Mouse (Mus musculus): ENCODE results near the gene Lyl1. TPM values are rescaled to one million over a fixed set of nuclear protein-coding genes. Genes with fewer than 3 reads are reported as not detected.

Gene Lyl1
- polyA plus RNA-seq, 1 experiment, result 125 TPM

GRCm38 (mm10) chr8:84708071-84708541, 6.8 kb downstream of the Lyl1 start:
- WGBS, result 40% methylated on average over 15 of the region's 15 CpGs
- H3K4me1 ChIP-seq (ENCODE audit: control insufficient read depth, insufficient read depth, low read length), result peaks cover 8% of the 10 kb centered on the region
- H3K4me3 ChIP-seq (replicated peaks; ENCODE audit: control insufficient read depth, low read depth, low read length), result peak overlapping the region; percentile 77
- peak overlapping the region; percentile 95 for H3K27ac ChIP-seq (ENCODE audit: control insufficient read depth, insufficient read depth, low read depth, low read length, poor library complexity)
- TF ChIP-seq POLR2A (IDR thresholded peaks at IDR 0.05; ENCODE audit: borderline replicate concordance, control insufficient read depth, low read depth, low read length), result no peak; the same call in 1 of the 2 replicates
- no peak for TF ChIP-seq CTCF (IDR thresholded peaks at IDR 0.05; ENCODE audit: control insufficient read depth, insufficient read depth, low read length)

GRCm38 (mm10) chr8:84708774-84709475, 7.7 kb downstream of the Lyl1 start:
- WGBS, result 31% methylated on average over 12 of the region's 12 CpGs
- TF ChIP-seq POLR2A (IDR thresholded peaks at IDR 0.05; ENCODE audit: borderline replicate concordance, control insufficient read depth, low read depth, low read length) (no peak), CTCF (IDR thresholded peaks at IDR 0.05; ENCODE audit: control insufficient read depth, insufficient read depth, low read length) (peak; percentile 92)
- Histone ChIP-seq H3K4me3 (replicated peaks; ENCODE audit: control insufficient read depth, low read depth, low read length) (no peak overlapping the region), H3K4me1 (ENCODE audit: control insufficient read depth, insufficient read depth, low read length) (peaks cover 2% of the 10 kb centered on the region), H3K27ac (ENCODE audit: control insufficient read depth, insufficient read depth, low read depth, low read length, poor library complexity) (no peak overlapping the region)

- Histone ChIP-seq H3K4me1 (ENCODE audit: control insufficient read depth, insufficient read depth, low read length) (peaks cover 2% of the 10 kb centered on the region), H3K4me3 (replicated peaks; ENCODE audit: control insufficient read depth, low read depth, low read length) (no peak overlapping the region), H3K27ac (ENCODE audit: control insufficient read depth, insufficient read depth, low read depth, low read length, poor library complexity) (no peak overlapping the region)
- 97% methylated on average over 1 of the region's 1 CpGs for whole genome bisulfite sequencing
- TF ChIP-seq CTCF (IDR thresholded peaks at IDR 0.05; ENCODE audit: control insufficient read depth, insufficient read depth, low read length) (no peak), POLR2A (IDR thresholded peaks at IDR 0.05; ENCODE audit: borderline replicate concordance, control insufficient read depth, low read depth, low read length) (no peak)
These were observed 8.7 kb downstream of the Lyl1 start for GRCm38 (mm10) chr8:84709931-84710330.

- no peak for TF ChIP-seq CTCF (IDR thresholded peaks at IDR 0.05; ENCODE audit: control insufficient read depth, insufficient read depth, low read length)
- TF ChIP-seq POLR2A (IDR thresholded peaks at IDR 0.05; ENCODE audit: borderline replicate concordance, control insufficient read depth, low read depth, low read length), result no peak
- Histone ChIP-seq H3K27ac (ENCODE audit: control insufficient read depth, insufficient read depth, low read depth, low read length, poor library complexity) (no peak overlapping the region), H3K4me1 (ENCODE audit: control insufficient read depth, insufficient read depth, low read length) (peaks cover 2% of the 10 kb centered on the region), H3K4me3 (replicated peaks; ENCODE audit: control insufficient read depth, low read depth, low read length) (no peak overlapping the region)
- 86% methylated on average over 3 of the region's 3 CpGs for WGBS
These were observed 10.1 kb downstream of the Lyl1 start for GRCm38 (mm10) chr8:84711312-84711711.

- 54% methylated on average over 11 of the region's 11 CpGs for WGBS
- H3K27ac ChIP-seq (ENCODE audit: control insufficient read depth, insufficient read depth, low read depth, low read length, poor library complexity), result no peak overlapping the region
These were observed 10.9 kb downstream of the Lyl1 start for GRCm38 (mm10) chr8:84711933-84712758.

GRCm38 (mm10) chr8:84712759-84713120, 11.5 kb downstream of the Lyl1 start:
- peaks cover 2% of the 10 kb centered on the region for H3K4me1 ChIP-seq (ENCODE audit: control insufficient read depth, insufficient read depth, low read length)
- H3K27ac ChIP-seq (ENCODE audit: control insufficient read depth, insufficient read depth, low read depth, low read length, poor library complexity), result no peak overlapping the region
- H3K4me3 ChIP-seq (replicated peaks; ENCODE audit: control insufficient read depth, low read depth, low read length), result no peak overlapping the region
- TF ChIP-seq CTCF (IDR thresholded peaks at IDR 0.05; ENCODE audit: control insufficient read depth, insufficient read depth, low read length) (no peak), POLR2A (IDR thresholded peaks at IDR 0.05; ENCODE audit: borderline replicate concordance, control insufficient read depth, low read depth, low read length) (no peak)
- WGBS, result 40% methylated on average over 3 of the region's 3 CpGs

More at GRCm38 (mm10) chr8:84711933-84712758, 10.9 kb downstream of the Lyl1 start:
- no peak for TF ChIP-seq POLR2A (IDR thresholded peaks at IDR 0.05; ENCODE audit: borderline replicate concordance, control insufficient read depth, low read depth, low read length)
- TF ChIP-seq CTCF (IDR thresholded peaks at IDR 0.05; ENCODE audit: control insufficient read depth, insufficient read depth, low read length), result no peak
- Histone ChIP-seq H3K4me1 (ENCODE audit: control insufficient read depth, insufficient read depth, low read length) (peaks cover 2% of the 10 kb centered on the region), H3K4me3 (replicated peaks; ENCODE audit: control insufficient read depth, low read depth, low read length) (no peak overlapping the region)

- Histone ChIP-seq H3K27ac (ENCODE audit: control insufficient read depth, insufficient read depth, low read depth, low read length, poor library complexity) (no peak overlapping the region; the same call in 1 of the 2 replicates), H3K4me1 (ENCODE audit: control insufficient read depth, insufficient read depth, low read length) (no peaks in the 10 kb centered on the region; the same call in 1 of the 2 replicates), H3K4me3 (replicated peaks; ENCODE audit: control insufficient read depth, low read depth, low read length) (no peak overlapping the region)
- 87% methylated on average over 4 of the region's 4 CpGs for WGBS
- TF ChIP-seq POLR2A (IDR thresholded peaks at IDR 0.05; ENCODE audit: borderline replicate concordance, control insufficient read depth, low read depth, low read length) (no peak), CTCF (IDR thresholded peaks at IDR 0.05; ENCODE audit: control insufficient read depth, insufficient read depth, low read length) (no peak)
These were observed 12.1 kb downstream of the Lyl1 start for GRCm38 (mm10) chr8:84713381-84713780.

- H3K4me1 ChIP-seq (ENCODE audit: control insufficient read depth, insufficient read depth, low read length), result no peaks in the 10 kb centered on the region; the same call in 1 of the 2 replicates
- no peak overlapping the region for H3K4me3 ChIP-seq (replicated peaks; ENCODE audit: control insufficient read depth, low read depth, low read length)
- 85% methylated on average over 4 of the region's 4 CpGs for WGBS
- TF ChIP-seq POLR2A (IDR thresholded peaks at IDR 0.05; ENCODE audit: borderline replicate concordance, control insufficient read depth, low read depth, low read length) (no peak), CTCF (IDR thresholded peaks at IDR 0.05; ENCODE audit: control insufficient read depth, insufficient read depth, low read length) (no peak)
- H3K27ac ChIP-seq (ENCODE audit: control insufficient read depth, insufficient read depth, low read depth, low read length, poor library complexity), result no peak overlapping the region; the same call in 1 of the 2 replicates
These were observed 12.9 kb downstream of the Lyl1 start for GRCm38 (mm10) chr8:84714161-84714560.
